Mouse (Mus musculus): Measurements from ENCODE around the gene Cacnb4. TPM values are rescaled to one million over a fixed set of nuclear protein-coding genes. Genes with fewer than 3 reads are reported as not detected.

The Cacnb4 gene
- polyA plus RNA-seq, 1 experiment from 2014 or later: 0.34 TPM

DNA sequence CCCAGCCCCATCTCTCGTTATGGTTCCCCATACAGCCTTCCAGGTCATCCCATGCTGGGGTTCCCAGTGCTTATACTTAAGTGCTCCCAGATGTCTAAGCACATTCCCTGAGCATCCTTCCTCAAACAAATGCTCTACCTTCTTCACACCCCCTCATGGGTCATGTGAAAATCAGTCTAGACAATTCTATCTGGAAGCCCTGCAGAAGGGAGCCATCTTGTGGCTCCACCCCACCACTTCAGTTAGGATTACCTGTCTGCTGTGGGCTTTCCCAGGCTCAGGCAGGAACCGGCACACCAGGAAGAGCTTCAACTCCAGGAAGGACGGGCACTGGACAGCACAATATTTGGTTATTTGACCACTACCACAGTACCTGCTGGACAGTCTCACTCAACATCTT is 101.7 kb downstream of the Cacnb4 start:
- 81% methylated on average over 3 of the region's 3 CpGs for WGBS
- H3K4me2 ChIP-seq (ENCODE audit: low read depth, low read length): no peak overlapping the region
- H3K9me3 ChIP-seq (replicated peaks; ENCODE audit: control insufficient read depth, low read length): no peaks in the 10 kb centered on the region
- H3K27me3 ChIP-seq (ENCODE audit: control insufficient read depth, insufficient read depth, low read length): no peaks in the 10 kb centered on the region
- H3K4me3 ChIP-seq (ENCODE audit: low read length): no peak overlapping the region
- no peak overlapping the region for H3K9ac ChIP-seq (ENCODE audit: low read length)
- peaks cover 32% of the 10 kb centered on the region for H3K4me1 ChIP-seq (ENCODE audit: control insufficient read depth, insufficient read depth, low read length)
- H3K36me3 ChIP-seq (ENCODE audit: control insufficient read depth, insufficient read depth): no peaks in the 10 kb centered on the region
- ATAC-seq (replicated peaks; ENCODE audit: extremely low read depth, insufficient read depth, low FRiP score): no peak
- H3K27ac ChIP-seq (ENCODE audit: low read length): no peak overlapping the region

DNA sequence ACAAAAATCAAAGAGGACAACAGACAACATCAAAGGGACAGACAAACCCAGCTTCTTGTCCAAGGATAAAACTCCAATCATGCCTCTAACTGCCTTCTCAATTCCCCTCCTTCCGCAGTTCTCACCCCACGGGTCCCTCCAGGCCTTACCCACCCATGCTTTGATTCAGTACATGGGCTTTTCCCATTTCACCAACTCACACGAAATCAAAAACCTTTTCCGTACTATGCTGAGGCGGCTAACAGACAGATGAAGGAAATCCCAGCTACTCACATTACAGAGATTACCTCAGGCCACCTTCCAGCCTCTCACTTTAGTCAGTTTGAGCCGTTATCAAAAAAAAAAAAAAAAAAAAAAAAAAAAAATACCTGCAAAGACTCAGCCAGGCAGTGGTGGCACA is 104.4 kb downstream of the Cacnb4 start:
- no peak overlapping the region for H3K4me3 ChIP-seq (ENCODE audit: low read length)

GRCm38 (mm10) chr2:52571339-52571968 is 105.2 kb downstream of the Cacnb4 start:
- ATAC-seq (replicated peaks; ENCODE audit: extremely low read depth, insufficient read depth, low FRiP score): peak; percentile 85
- no peak overlapping the region for H3K4me3 ChIP-seq (ENCODE audit: low read length)
- peak overlapping the region; percentile 53 for H3K4me2 ChIP-seq (ENCODE audit: low read depth, low read length)
- H3K9me3 ChIP-seq (replicated peaks; ENCODE audit: control insufficient read depth, low read length): no peaks in the 10 kb centered on the region
- peak overlapping the region; percentile 89 for H3K27ac ChIP-seq (ENCODE audit: low read length)
- no peaks in the 10 kb centered on the region for H3K36me3 ChIP-seq (ENCODE audit: control insufficient read depth, insufficient read depth)
- peaks cover 17% of the 10 kb centered on the region for H3K4me1 ChIP-seq (ENCODE audit: control insufficient read depth, insufficient read depth, low read length)
- 31% methylated on average over 13 of the region's 13 CpGs for WGBS
- no peaks in the 10 kb centered on the region for H3K27me3 ChIP-seq (ENCODE audit: control insufficient read depth, insufficient read depth, low read length)
- H3K9ac ChIP-seq (ENCODE audit: low read length): no peak overlapping the region; the same call in 1 of the 2 replicates

More for the DNA sequence above, 104.4 kb downstream of the Cacnb4 start:
- H3K9ac ChIP-seq (ENCODE audit: low read length): peak overlapping the region; percentile 45
- 62% methylated on average over 6 of the region's 6 CpGs for WGBS
- peak overlapping the region; percentile 89 for H3K27ac ChIP-seq (ENCODE audit: low read length)
- H3K36me3 ChIP-seq (ENCODE audit: control insufficient read depth, insufficient read depth): no peaks in the 10 kb centered on the region
- peaks cover 24% of the 10 kb centered on the region for H3K4me1 ChIP-seq (ENCODE audit: control insufficient read depth, insufficient read depth, low read length)
- H3K4me2 ChIP-seq (ENCODE audit: low read depth, low read length): 0 out of 2 replicates have a peak overlapping the region, but pooled peaks have one; percentile 53
- H3K9me3 ChIP-seq (replicated peaks; ENCODE audit: control insufficient read depth, low read length): no peaks in the 10 kb centered on the region
- ATAC-seq (replicated peaks; ENCODE audit: extremely low read depth, insufficient read depth, low FRiP score): no peak
- H3K27me3 ChIP-seq (ENCODE audit: control insufficient read depth, insufficient read depth, low read length): no peaks in the 10 kb centered on the region

DNA sequence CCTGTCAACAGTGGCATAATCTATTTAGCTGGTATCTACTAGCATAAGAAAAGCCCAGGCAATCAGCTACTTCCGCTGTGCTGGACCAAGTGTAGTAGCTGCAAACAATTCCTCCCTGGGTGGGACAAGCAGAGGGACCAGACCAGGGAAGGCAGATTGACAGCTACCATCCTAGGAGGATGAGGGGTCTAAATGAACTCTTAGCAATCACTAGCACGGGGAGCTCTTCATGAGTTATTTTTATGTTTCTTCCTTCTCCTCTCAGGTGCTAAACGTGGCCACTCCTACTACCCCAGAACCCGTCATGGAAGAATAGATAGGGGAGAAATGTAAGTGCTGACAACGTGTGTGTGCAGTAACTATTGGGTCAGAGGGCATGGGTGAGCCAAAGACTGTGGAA is 105.8 kb downstream of the Cacnb4 start:
- 43% methylated on average over 5 of the region's 5 CpGs for WGBS
- H3K9me3 ChIP-seq (replicated peaks; ENCODE audit: control insufficient read depth, low read length): no peaks in the 10 kb centered on the region
- peak overlapping the region; percentile 89 for H3K27ac ChIP-seq (ENCODE audit: low read length)
- H3K36me3 ChIP-seq (ENCODE audit: control insufficient read depth, insufficient read depth): no peaks in the 10 kb centered on the region
- no peaks in the 10 kb centered on the region for H3K27me3 ChIP-seq (ENCODE audit: control insufficient read depth, insufficient read depth, low read length)
- H3K4me1 ChIP-seq (ENCODE audit: control insufficient read depth, insufficient read depth, low read length): peaks cover 16% of the 10 kb centered on the region
- H3K9ac ChIP-seq (ENCODE audit: low read length): no peak overlapping the region
- no peak for ATAC-seq (replicated peaks; ENCODE audit: extremely low read depth, insufficient read depth, low FRiP score)
- H3K4me2 ChIP-seq (ENCODE audit: low read depth, low read length): peak overlapping the region; percentile 11; the same call in 1 of the 2 replicates
- no peak overlapping the region for H3K4me3 ChIP-seq (ENCODE audit: low read length)

DNA sequence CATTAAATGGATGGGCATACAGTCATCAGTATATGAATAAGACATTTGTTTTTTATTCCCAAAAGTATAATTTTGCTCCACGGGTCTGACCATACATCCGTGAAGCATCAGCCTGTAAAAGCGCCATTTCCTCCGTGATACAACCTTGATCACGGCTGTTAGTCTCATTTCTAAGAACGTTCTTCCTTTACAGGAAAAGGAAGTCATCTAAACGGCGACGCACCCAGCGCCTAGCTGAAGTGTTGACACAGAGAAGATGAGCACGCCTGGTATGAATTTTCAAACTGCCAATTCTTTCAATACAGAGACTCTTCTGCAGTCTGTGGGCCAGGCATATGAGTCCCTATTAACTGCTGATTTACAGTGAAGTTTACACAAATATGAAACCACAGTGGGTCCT is 106.5 kb downstream of the Cacnb4 start:
- 57% methylated on average over 11 of the region's 11 CpGs for WGBS
- no peaks in the 10 kb centered on the region for H3K9me3 ChIP-seq (replicated peaks; ENCODE audit: control insufficient read depth, low read length)

GRCm38 (mm10) chr2:52568131-52568530 is 108.5 kb downstream of the Cacnb4 start:
- no peaks in the 10 kb centered on the region for H3K36me3 ChIP-seq (ENCODE audit: control insufficient read depth, insufficient read depth)
- no peak overlapping the region for H3K9ac ChIP-seq (ENCODE audit: low read length)
- H3K4me2 ChIP-seq (ENCODE audit: low read depth, low read length): no peak overlapping the region
- 70% methylated on average over 3 of the region's 3 CpGs for WGBS
- no peak overlapping the region for H3K27ac ChIP-seq (ENCODE audit: low read length)
- H3K27me3 ChIP-seq (ENCODE audit: control insufficient read depth, insufficient read depth, low read length): no peaks in the 10 kb centered on the region
- no peak overlapping the region for H3K4me3 ChIP-seq (ENCODE audit: low read length)
- H3K9me3 ChIP-seq (replicated peaks; ENCODE audit: control insufficient read depth, low read length): no peaks in the 10 kb centered on the region
- ATAC-seq (replicated peaks; ENCODE audit: extremely low read depth, insufficient read depth, low FRiP score): no peak
- peaks cover 16% of the 10 kb centered on the region for H3K4me1 ChIP-seq (ENCODE audit: control insufficient read depth, insufficient read depth, low read length)

More for the DNA sequence above, 106.5 kb downstream of the Cacnb4 start:
- no peak for ATAC-seq (replicated peaks; ENCODE audit: extremely low read depth, insufficient read depth, low FRiP score)
- H3K36me3 ChIP-seq (ENCODE audit: control insufficient read depth, insufficient read depth): no peaks in the 10 kb centered on the region
- H3K27ac ChIP-seq (ENCODE audit: low read length): peak overlapping the region; percentile 89
- H3K4me2 ChIP-seq (ENCODE audit: low read depth, low read length): no peak overlapping the region
- H3K4me1 ChIP-seq (ENCODE audit: control insufficient read depth, insufficient read depth, low read length): peaks cover 16% of the 10 kb centered on the region
- H3K27me3 ChIP-seq (ENCODE audit: control insufficient read depth, insufficient read depth, low read length): no peaks in the 10 kb centered on the region
- 0 out of 2 replicates have a peak overlapping the region, but pooled peaks have one; percentile 4 for H3K9ac ChIP-seq (ENCODE audit: low read length)
- H3K4me3 ChIP-seq (ENCODE audit: low read length): no peak overlapping the region

GRCm38 (mm10) chr2:52567421-52567820 is 109.2 kb downstream of the Cacnb4 start:
- H3K36me3 ChIP-seq (ENCODE audit: control insufficient read depth, insufficient read depth): no peaks in the 10 kb centered on the region
- H3K4me2 ChIP-seq (ENCODE audit: low read depth, low read length): no peak overlapping the region
- no peak overlapping the region for H3K4me3 ChIP-seq (ENCODE audit: low read length)
- H3K4me1 ChIP-seq (ENCODE audit: control insufficient read depth, insufficient read depth, low read length): peaks cover 16% of the 10 kb centered on the region
- WGBS: 64% methylated on average over 3 of the region's 3 CpGs
- no peaks in the 10 kb centered on the region for H3K9me3 ChIP-seq (replicated peaks; ENCODE audit: control insufficient read depth, low read length)
- no peak overlapping the region for H3K9ac ChIP-seq (ENCODE audit: low read length)
- H3K27me3 ChIP-seq (ENCODE audit: control insufficient read depth, insufficient read depth, low read length): no peaks in the 10 kb centered on the region
- no peak for ATAC-seq (replicated peaks; ENCODE audit: extremely low read depth, insufficient read depth, low FRiP score)
- H3K27ac ChIP-seq (ENCODE audit: low read length): no peak overlapping the region

- no peak overlapping the region for H3K27ac ChIP-seq (ENCODE audit: low read length)
- no peak for ATAC-seq (replicated peaks; ENCODE audit: extremely low read depth, insufficient read depth, low FRiP score)
- H3K4me2 ChIP-seq (ENCODE audit: low read depth, low read length): no peak overlapping the region
- H3K9ac ChIP-seq (ENCODE audit: low read length): no peak overlapping the region
- H3K9me3 ChIP-seq (replicated peaks; ENCODE audit: control insufficient read depth, low read length): no peaks in the 10 kb centered on the region
- 88% methylated on average over 5 of the region's 5 CpGs for WGBS
- no peaks in the 10 kb centered on the region for H3K27me3 ChIP-seq (ENCODE audit: control insufficient read depth, insufficient read depth, low read length)
- H3K4me1 ChIP-seq (ENCODE audit: control insufficient read depth, insufficient read depth, low read length): no peaks in the 10 kb centered on the region
- H3K4me3 ChIP-seq (ENCODE audit: low read length): no peak overlapping the region
- no peaks in the 10 kb centered on the region for H3K36me3 ChIP-seq (ENCODE audit: control insufficient read depth, insufficient read depth)
These were observed 113.4 kb downstream of the Cacnb4 start for GRCm38 (mm10) chr2:52563277-52563676.

- Histone ChIP-seq H3K9me3 (replicated peaks; ENCODE audit: control insufficient read depth, low read length) (no peaks in the 10 kb centered on the region), H3K4me3 (ENCODE audit: low read length) (no peak overlapping the region), H3K9ac (ENCODE audit: low read length) (no peak overlapping the region), H3K36me3 (ENCODE audit: control insufficient read depth, insufficient read depth) (no peaks in the 10 kb centered on the region), H3K4me2 (ENCODE audit: low read depth, low read length) (no peak overlapping the region), H3K27ac (ENCODE audit: low read length) (no peak overlapping the region), H3K27me3 (ENCODE audit: control insufficient read depth, insufficient read depth, low read length) (no peaks in the 10 kb centered on the region), H3K4me1 (ENCODE audit: control insufficient read depth, insufficient read depth, low read length) (no peaks in the 10 kb centered on the region)
- no peak for ATAC-seq (replicated peaks; ENCODE audit: extremely low read depth, insufficient read depth, low FRiP score)
- WGBS: 82% methylated on average over 3 of the region's 3 CpGs
These were observed 114.3 kb downstream of the Cacnb4 start for GRCm38 (mm10) chr2:52562356-52562755.

Measured in heart, embryonic 16.5 days (tissue).